Mouse (Mus musculus) liver, postnatal 0 days (tissue): ENCODE measurements at regions not wholly inside any gene's neighbourhood (a gene's known extent, or its start where the extent isn't known, plus 50 kb on each side); places are given as distances from the start of the nearest gene placed in this dataset.

Experiments used
- ATAC-seq: fragments of 200-750 bp; cut with Nextera tagmentation; 2 replicates; pipeline ENCODE4 v1.8.0; 2017; ENCODE audit warnings: mild to moderate bottlenecking, moderate library complexity
- DNase-seq: peaks from one replicate; pipeline ENCODE4 v3.0.0-alpha.2; 2016
- H3K27ac ChIP-seq: fragments of 300-500 bp; sonication (generic); 2 replicates; pipeline ENCODE4 v1.5.1; 2014; ENCODE audit warnings: antibody characterized with exemption, moderate library complexity, mild to moderate bottlenecking, low read depth
- H3K27me3 ChIP-seq: fragments of 300-500 bp; sonication (generic); 2 replicates; pipeline ENCODE4 v1.6.1; 2014; ENCODE audit warnings: low read length, control low read depth, mixed read lengths; ENCODE audit not compliant: insufficient read depth
- H3K36me3 ChIP-seq: fragments of 300-500 bp; sonication (generic); replicated peaks from 2 replicates; pipeline ENCODE4 v1.6.1; 2014; ENCODE audit warnings: mild to moderate bottlenecking, control low read depth, low read length, moderate library complexity, mixed read lengths; ENCODE audit not compliant: insufficient read depth
- H3K4me1 ChIP-seq: fragments of 300-500 bp; sonication (generic); 2 replicates; pipeline ENCODE4 v1.6.1; 2014; ENCODE audit warnings: antibody characterized with exemption, mild to moderate bottlenecking, control low read depth; ENCODE audit not compliant: insufficient read depth
- H3K4me2 ChIP-seq: fragments of 300-500 bp; sonication (generic); 2 replicates; pipeline ENCODE4 v1.6.1; 2014; ENCODE audit warnings: low read depth, mild to moderate bottlenecking, low read length, moderate library complexity, mixed read lengths
- H3K4me3 ChIP-seq: fragments of 300-500 bp; sonication (generic); 2 replicates; pipeline ENCODE4 v1.5.1; 2014; ENCODE audit warnings: low read depth, low read length
- H3K9ac ChIP-seq: fragments of 300-500 bp; sonication (generic); replicated peaks from 2 replicates; pipeline ENCODE4 v1.6.1; 2014; ENCODE audit warnings: mild to moderate bottlenecking, moderate library complexity
- H3K9me3 ChIP-seq: fragments of 300-500 bp; sonication (generic); 2 replicates; pipeline ENCODE4 v1.6.1; 2016; ENCODE audit warnings: mild to moderate bottlenecking, control low read depth, low read length, mixed read lengths
- CTCF ChIP-seq: sonication (generic); IDR thresholded peaks from 2 replicates; pipeline ENCODE4 v1.5.1; 2016; ENCODE audit warnings: antibody characterized with exemption, low read depth
- EP300 ChIP-seq: IDR thresholded peaks from 2 replicates; pipeline ENCODE4 v1.6.1; 2016; ENCODE audit warnings: antibody characterized with exemption, low read depth, mild to moderate bottlenecking
- WGBS: fragments of 180-500 bp; shearing (Covaris S2); extraction: QIAGEN DNeasy Blood & Tissue Kit; methylation state at CpG from one replicate; pipeline ENCODE4 v1.1.7; 2014; ENCODE audit not compliant: insufficient replicate concordance; 5-methylcytosine and 5-hydroxymethylcytosine counted together

DNA sequence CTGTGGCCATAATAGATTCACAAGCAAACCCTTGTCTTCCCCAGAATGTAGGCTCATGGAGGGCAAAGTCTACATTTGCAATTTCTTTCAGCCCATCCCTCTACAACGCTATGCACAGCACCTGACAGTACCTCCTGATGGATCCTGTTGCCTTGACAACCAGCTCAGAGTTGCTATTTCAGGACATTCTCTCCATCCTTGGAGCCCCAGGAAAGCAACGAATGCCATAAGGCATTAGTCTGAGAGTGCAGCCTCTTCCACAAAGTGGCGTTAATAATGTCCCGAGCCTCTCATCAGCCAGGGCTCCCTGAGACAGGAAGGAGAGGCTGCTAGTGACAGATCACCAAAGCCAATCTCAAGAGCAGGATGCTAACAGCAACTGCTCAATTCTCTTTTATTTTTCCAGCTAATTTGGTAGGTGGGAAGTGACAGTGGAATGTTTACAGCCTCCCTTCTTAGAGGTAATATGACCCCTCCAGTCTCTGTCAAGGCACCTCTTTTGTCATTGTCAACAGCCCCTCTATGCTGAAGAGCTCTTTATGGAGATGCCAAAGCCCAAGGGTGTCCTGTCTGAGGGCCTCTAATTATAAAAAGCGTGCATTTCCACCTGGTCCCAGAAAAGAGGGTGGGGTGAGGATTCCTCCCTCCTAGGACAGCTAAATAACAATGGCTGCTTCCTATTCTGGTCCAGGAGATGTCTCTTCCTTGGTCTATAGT is 174.2 kb upstream of the Castor2 start:
- ATAC-seq (no peak), DNase-seq (no peak)
- Histone ChIP-seq H3K9me3 (no peaks in the 10 kb centered on the region), H3K27me3 (no peaks in the 10 kb centered on the region), H3K4me3 (no peak overlapping the region), H3K9ac (no peak overlapping the region), H3K4me2 (no peak overlapping the region), H3K27ac (no peak overlapping the region), H3K4me1 (no peaks in the 10 kb centered on the region), H3K36me3 (no peaks in the 10 kb centered on the region)
- WGBS, result 27% methylated on average over 5 of the region's 5 CpGs
- TF ChIP-seq EP300 (no peak), CTCF (no peak)

DNA sequence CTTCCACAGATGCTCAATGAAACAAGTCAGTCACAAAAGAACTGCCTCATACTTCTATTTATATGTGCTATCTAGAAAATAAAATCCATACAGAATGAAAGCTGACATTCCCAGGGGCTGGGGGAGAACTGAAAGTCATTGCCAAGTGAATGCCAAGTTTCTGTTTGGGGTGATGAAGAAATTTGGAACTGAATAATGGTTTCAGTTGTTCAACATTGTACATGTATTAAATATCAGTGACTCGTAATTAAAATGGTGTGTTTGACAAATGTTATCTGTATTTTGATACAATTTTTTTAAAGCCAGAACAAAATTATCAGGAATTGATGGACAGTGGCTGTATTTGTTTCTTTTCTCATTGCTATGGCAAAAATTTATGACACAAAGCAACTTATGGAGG is 177.3 kb upstream of the Castor2 start:
- no peak for ATAC-seq
- no peak overlapping the region for H3K4me2 ChIP-seq
- no peaks in the 10 kb centered on the region for H3K36me3 ChIP-seq
- DNase-seq, result no peak
- WGBS, result 74% methylated on average over 1 of the region's 1 CpGs
- no peak overlapping the region for H3K27ac ChIP-seq
- H3K9me3 ChIP-seq, result no peaks in the 10 kb centered on the region
- H3K27me3 ChIP-seq, result no peaks in the 10 kb centered on the region
- no peak overlapping the region for H3K9ac ChIP-seq
- H3K4me1 ChIP-seq, result no peaks in the 10 kb centered on the region
- H3K4me3 ChIP-seq, result no peak overlapping the region
- TF ChIP-seq EP300, result no peak
- TF ChIP-seq CTCF, result no peak

DNA sequence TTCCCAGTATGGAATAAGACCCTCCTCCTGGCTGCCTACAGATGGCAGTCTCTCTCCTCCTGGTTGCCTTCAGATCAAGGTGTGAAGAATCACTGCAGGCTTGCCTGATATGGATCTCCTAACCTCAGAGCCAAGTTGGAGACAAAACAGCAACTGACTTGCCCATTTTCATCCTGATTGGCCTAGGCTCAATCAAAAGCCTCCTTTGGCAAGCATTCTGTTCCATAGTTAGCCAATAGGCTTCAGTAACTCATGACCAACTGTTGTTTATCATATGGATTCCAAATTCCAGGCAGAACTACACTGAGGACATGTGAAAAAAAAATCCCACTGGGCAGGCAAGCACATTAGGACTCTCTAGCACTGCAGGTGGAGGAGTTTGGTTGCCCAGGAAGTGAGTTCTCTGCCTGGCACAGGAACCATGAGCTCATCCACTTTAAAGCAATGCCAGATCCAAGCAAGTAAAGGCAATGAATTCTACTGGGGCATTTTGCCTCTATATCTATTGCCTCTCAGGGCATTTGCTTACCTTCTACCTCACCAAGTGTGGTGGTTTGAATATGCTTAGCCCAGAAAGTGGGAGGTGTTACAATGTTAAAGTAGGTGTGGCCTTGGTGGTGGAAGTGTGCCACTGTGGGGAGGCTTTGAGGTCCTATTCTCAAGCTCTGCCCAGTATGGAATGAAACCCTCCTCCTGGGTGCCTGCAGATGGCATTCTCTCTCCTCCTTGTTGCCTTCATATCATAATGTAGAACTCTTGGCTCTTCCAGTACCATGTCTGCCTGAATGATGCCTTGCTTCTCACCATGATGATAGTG is 183.6 kb upstream of the Castor2 start:
- Histone ChIP-seq H3K4me2 (no peak overlapping the region), H3K9me3 (no peaks in the 10 kb centered on the region), H3K36me3 (no peaks in the 10 kb centered on the region), H3K4me3 (no peak overlapping the region), H3K27me3 (no peaks in the 10 kb centered on the region), H3K27ac (no peak overlapping the region), H3K4me1 (no peaks in the 10 kb centered on the region), H3K9ac (no peak overlapping the region)
- DNase-seq (no peak), ATAC-seq (no peak)
- TF ChIP-seq CTCF (no peak), EP300 (no peak)

DNA sequence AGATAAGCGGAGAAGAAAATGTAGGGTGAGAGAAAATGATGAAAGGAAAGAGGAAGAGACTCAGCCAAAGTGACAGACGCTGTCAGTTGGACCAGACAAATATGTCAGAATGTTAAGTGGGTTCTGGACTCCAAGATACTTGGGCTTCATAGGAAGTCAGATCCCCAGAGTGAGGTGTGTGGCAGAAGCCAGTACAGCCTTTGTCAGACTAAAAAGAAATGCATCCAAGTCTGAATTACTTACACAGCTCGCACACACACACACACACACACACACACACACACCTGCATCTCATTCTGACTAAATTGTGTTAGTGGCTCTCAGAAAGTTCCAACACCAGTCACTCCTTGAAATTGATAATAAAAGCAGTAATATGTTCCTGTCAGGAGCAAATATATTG is 192.1 kb upstream of the Castor2 start:
- TF ChIP-seq EP300, result no peak
- TF ChIP-seq CTCF, result no peak
- no peak overlapping the region for H3K27ac ChIP-seq
- no peak overlapping the region for H3K4me2 ChIP-seq
- 54% methylated on average over 3 of the region's 3 CpGs for WGBS
- H3K4me3 ChIP-seq, result no peak overlapping the region
- H3K9me3 ChIP-seq, result no peaks in the 10 kb centered on the region
- H3K4me1 ChIP-seq, result no peaks in the 10 kb centered on the region
- H3K9ac ChIP-seq, result no peak overlapping the region
- no peak for DNase-seq
- ATAC-seq, result no peak
- no peaks in the 10 kb centered on the region for H3K36me3 ChIP-seq
- no peaks in the 10 kb centered on the region for H3K27me3 ChIP-seq

DNA sequence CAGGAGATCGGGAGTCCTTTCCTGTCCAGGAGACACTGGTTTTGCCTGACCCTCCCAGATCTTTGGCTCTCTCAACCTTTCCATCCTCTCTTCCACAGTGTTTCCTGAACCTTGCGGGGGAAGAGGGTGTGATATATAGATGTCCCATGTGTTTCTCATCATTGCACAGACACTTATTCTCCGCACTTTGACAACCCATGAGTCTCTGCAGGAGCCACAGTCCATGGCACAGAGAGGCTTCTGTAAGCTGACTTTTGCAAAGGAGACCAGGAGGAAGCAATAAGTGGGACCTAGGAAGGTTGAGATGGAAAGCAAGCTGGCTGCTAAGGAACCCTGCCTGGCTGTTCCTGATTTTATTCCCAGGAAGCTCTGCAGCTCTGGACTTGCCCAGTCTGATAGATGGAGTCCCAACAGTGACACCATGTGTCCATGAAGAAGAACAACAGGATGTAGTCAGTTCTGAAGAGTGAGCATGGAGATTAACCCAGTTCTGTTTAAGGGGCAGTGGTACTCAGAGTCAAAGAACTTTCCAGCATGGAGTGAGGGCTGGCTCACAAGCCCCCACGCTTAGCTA is 201.4 kb upstream of the Castor2 start:
- Histone ChIP-seq H3K27ac (no peak overlapping the region), H3K4me3 (no peak overlapping the region), H3K36me3 (no peaks in the 10 kb centered on the region), H3K9me3 (no peaks in the 10 kb centered on the region), H3K27me3 (no peaks in the 10 kb centered on the region), H3K9ac (no peak overlapping the region), H3K4me2 (no peak overlapping the region), H3K4me1 (no peaks in the 10 kb centered on the region)
- DNase-seq, result no peak
- 56% methylated on average over 4 of the region's 4 CpGs for WGBS
- TF ChIP-seq CTCF (peak; percentile 43), EP300 (no peak)
- no peak for ATAC-seq

DNA sequence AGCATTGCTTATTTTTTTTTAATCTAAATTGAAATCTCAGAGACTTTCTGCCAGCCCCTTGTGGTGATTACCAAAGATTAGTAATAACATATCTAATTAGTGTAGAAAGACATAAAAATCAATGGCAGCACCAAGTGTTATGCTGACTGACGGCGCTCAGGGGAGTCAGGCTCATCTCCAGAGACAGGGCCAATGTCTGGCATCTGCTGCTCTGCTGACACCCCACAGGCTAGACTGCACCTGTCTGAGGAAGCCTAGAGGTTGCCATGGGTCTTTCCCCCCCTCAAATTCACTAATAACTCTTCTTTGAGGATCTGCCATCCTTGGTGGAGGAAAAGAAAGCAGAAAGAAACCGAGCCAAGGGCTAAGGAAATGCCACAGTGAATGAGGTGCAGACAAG is 208.8 kb upstream of the Castor2 start:
- H3K4me3 ChIP-seq, result no peak overlapping the region
- H3K4me1 ChIP-seq, result no peaks in the 10 kb centered on the region
- no peak overlapping the region for H3K4me2 ChIP-seq
- 75% methylated on average over 3 of the region's 3 CpGs for WGBS
- H3K9me3 ChIP-seq, result no peaks in the 10 kb centered on the region
- TF ChIP-seq EP300, result no peak
- no peak for TF ChIP-seq CTCF
- DNase-seq (no peak), ATAC-seq (no peak)
- no peaks in the 10 kb centered on the region for H3K36me3 ChIP-seq
- H3K9ac ChIP-seq, result no peak overlapping the region
- H3K27me3 ChIP-seq, result no peaks in the 10 kb centered on the region
- H3K27ac ChIP-seq, result no peak overlapping the region
